Mouse (Mus musculus) MEL (cell line): ENCODE data around the gene Masp2. TPM values are rescaled to one million over a fixed set of nuclear protein-coding genes. Genes with fewer than 3 reads are reported as not detected.

Experiments
- DNase-seq: peaks from one replicate; pipeline ENCODE4 v3.0.0; 2011; ENCODE audit warnings: low read depth, low spot score
- H3K27ac ChIP-seq: 2 replicates; pipeline ENCODE4 v1.5.1; 2012; ENCODE audit warnings: low read depth, mild to moderate bottlenecking, control low read depth, low read length, moderate library complexity; ENCODE audit not compliant: control insufficient read depth
- H3K27me3 ChIP-seq, 2 experiments: fragments of 150-350 bp in 1 of 2; sonication (generic) in 1 of 2; 2 replicates each; pipeline ENCODE4 v1.6.1; 2012; ENCODE audit warnings: low read length in 2 of 2, mild to moderate bottlenecking in 2 of 2, improper control_type of control experiment in 1 of 2, moderate library complexity in 1 of 2; ENCODE audit not compliant: insufficient read depth in 2 of 2, control insufficient read depth in 1 of 2
- H3K36me3 ChIP-seq, 2 experiments: 2 replicates each; pipeline ENCODE4 v1.6.1; 2012 to 2014; ENCODE audit warnings: low read length in 2 of 2, improper control_type of control experiment in 1 of 2, inconsistent platforms in 1 of 2, mild to moderate bottlenecking in 1 of 2; ENCODE audit not compliant: insufficient read depth in 2 of 2, control insufficient read depth in 1 of 2
- H3K4me1 ChIP-seq, 2 experiments: fragments of 150-350 bp in 1 of 2; sonication (generic) in 1 of 2; 2 replicates each; pipeline ENCODE4 v1.6.1; 2012; ENCODE audit warnings: low read length in 2 of 2, improper control_type of control experiment in 1 of 2, mild to moderate bottlenecking in 1 of 2; ENCODE audit not compliant: insufficient read depth in 2 of 2, control insufficient read depth in 1 of 2
- H3K4me3 ChIP-seq, 2 experiments: fragments of 150-350 bp in 1 of 2; sonication (generic) in 1 of 2; 2 replicates each; pipeline ENCODE4 v1.5.1; 2012; ENCODE audit warnings: low read depth in 2 of 2, low read length in 2 of 2, mild to moderate bottlenecking in 2 of 2, moderate library complexity in 2 of 2, control low read depth in 1 of 2, improper control_type of control experiment in 1 of 2; ENCODE audit not compliant: control insufficient read depth in 1 of 2, insufficient read depth in 1 of 2
- H3K79me2 ChIP-seq: 2 replicates; pipeline ENCODE4 v1.6.1; 2012; ENCODE audit warnings: mild to moderate bottlenecking, low read length, moderate library complexity; ENCODE audit not compliant: control insufficient read depth, poor library complexity, insufficient read depth
- H3K9ac ChIP-seq: 2 replicates; pipeline ENCODE4 v1.6.1; 2012; ENCODE audit warnings: low read depth, mild to moderate bottlenecking, control low read depth, low read length, moderate library complexity; ENCODE audit not compliant: control insufficient read depth, poor library complexity, severe bottlenecking
- H3K9me3 ChIP-seq: fragments of 150-350 bp; sonication (generic); replicated peaks from 2 replicates; pipeline ENCODE4 v1.6.1; 2012; ENCODE audit warnings: mild to moderate bottlenecking, low read length, improper control_type of control experiment, moderate library complexity; ENCODE audit not compliant: insufficient read depth
- BHLHE40 ChIP-seq: IDR thresholded peaks from 2 replicates; pipeline ENCODE4 v1.6.1; 2012; ENCODE audit warnings: low read depth, mild to moderate bottlenecking, inconsistent platforms, low read length, improper control_type of control experiment, borderline replicate concordance
- CHD1 ChIP-seq: IDR thresholded peaks from 2 replicates; pipeline ENCODE4 v1.6.1; 2012; ENCODE audit warnings: low read depth, mild to moderate bottlenecking, inconsistent platforms, low read length, improper control_type of control experiment
- E2F4 ChIP-seq: IDR thresholded peaks from 2 replicates; pipeline ENCODE4 v1.6.1; 2011; ENCODE audit warnings: low read depth, low read length, improper control_type of control experiment, borderline replicate concordance
- ELF1 ChIP-seq: IDR thresholded peaks from 2 replicates; pipeline ENCODE4 v1.6.1; 2014; ENCODE audit warnings: low read depth, mild to moderate bottlenecking, inconsistent platforms, low read length, improper control_type of control experiment, moderate library complexity
- ETS1 ChIP-seq: IDR thresholded peaks from 2 replicates; pipeline ENCODE4 v1.6.1; 2012; ENCODE audit warnings: low read depth, mild to moderate bottlenecking, inconsistent platforms, low read length, improper control_type of control experiment, moderate library complexity
- GATA1 ChIP-seq: IDR thresholded peaks from 2 replicates; pipeline ENCODE4 v1.6.1; 2011; ENCODE audit warnings: low read depth, low read length, improper control_type of control experiment
- HCFC1 ChIP-seq: IDR thresholded peaks from 2 replicates; pipeline ENCODE4 v1.6.1; 2012; ENCODE audit warnings: low read depth, mild to moderate bottlenecking, inconsistent platforms, low read length, improper control_type of control experiment, moderate library complexity
- JUND ChIP-seq: IDR thresholded peaks from 2 replicates; pipeline ENCODE4 v1.6.1; 2011; ENCODE audit warnings: low read depth, mild to moderate bottlenecking, improper control_type of control experiment, low read length
- MAFK ChIP-seq: IDR thresholded peaks from 2 replicates; pipeline ENCODE4 v1.6.1; 2011; ENCODE audit warnings: low read depth, mild to moderate bottlenecking, low read length, improper control_type of control experiment, borderline replicate concordance
- MAX ChIP-seq: IDR thresholded peaks from 2 replicates; pipeline ENCODE4 v1.6.1; 2011; ENCODE audit warnings: low read length, improper control_type of control experiment
- MAZ ChIP-seq: IDR thresholded peaks from 2 replicates; pipeline ENCODE4 v1.6.1; 2012; ENCODE audit warnings: low read depth, mild to moderate bottlenecking, inconsistent platforms, low read length, improper control_type of control experiment
- MEF2A ChIP-seq: IDR thresholded peaks from 2 replicates; pipeline ENCODE4 v1.6.1; 2014; ENCODE audit warnings: low read depth, mild to moderate bottlenecking, inconsistent platforms, low read length, improper control_type of control experiment; ENCODE audit not compliant: poor library complexity, insufficient replicate concordance, severe bottlenecking; ENCODE audit errors: extremely low read depth
- MXI1 ChIP-seq: IDR thresholded peaks from 2 replicates; pipeline ENCODE4 v1.6.1; 2011; ENCODE audit warnings: mild to moderate bottlenecking, low read depth, low read length, improper control_type of control experiment
- NRF1 ChIP-seq: IDR thresholded peaks from 2 replicates; pipeline ENCODE4 v1.6.1; 2014; ENCODE audit warnings: low read depth, mild to moderate bottlenecking, inconsistent platforms, low read length, improper control_type of control experiment, moderate library complexity; ENCODE audit not compliant: poor library complexity, insufficient read depth, severe bottlenecking
- POLR2A ChIP-seq, 2 experiments: IDR thresholded peaks; 2 replicates each; pipeline ENCODE4 v1.6.1; 2011 to 2012; ENCODE audit warnings: low read length in 2 of 2, mild to moderate bottlenecking in 2 of 2, control low read depth in 1 of 2, improper control_type of control experiment in 1 of 2, low read depth in 1 of 2, moderate library complexity in 1 of 2; ENCODE audit not compliant: control insufficient read depth in 1 of 2, insufficient read depth in 1 of 2, poor library complexity in 1 of 2
- POLR2AphosphoS2 ChIP-seq: IDR thresholded peaks from 2 replicates; pipeline ENCODE4 v1.6.1; 2011; ENCODE audit warnings: low read length, improper control_type of control experiment
- SIN3A ChIP-seq: IDR thresholded peaks from 2 replicates; pipeline ENCODE4 v1.6.1; 2012; ENCODE audit warnings: low read length, improper control_type of control experiment, inconsistent platforms
- TAL1 ChIP-seq: IDR thresholded peaks from 2 replicates; pipeline ENCODE4 v1.6.1; 2012; ENCODE audit warnings: mild to moderate bottlenecking, inconsistent platforms, low read length, moderate library complexity, mixed read lengths
- TBP ChIP-seq: IDR thresholded peaks from 2 replicates; pipeline ENCODE4 v1.8.0; 2011; ENCODE audit warnings: low read depth, low read length, improper control_type of control experiment
- TCF12 ChIP-seq: IDR thresholded peaks from 2 replicates; pipeline ENCODE4 v1.6.1; 2014; ENCODE audit warnings: low read depth, mild to moderate bottlenecking, inconsistent platforms, low read length, improper control_type of control experiment, moderate library complexity
- USF2 ChIP-seq, 2 experiments: IDR thresholded peaks; 2 replicates each; pipeline ENCODE4 v1.6.1; 2011 to 2012; ENCODE audit warnings: improper control_type of control experiment in 2 of 2, low read length in 2 of 2, borderline replicate concordance in 1 of 2, inconsistent platforms in 1 of 2, low read depth in 1 of 2, mild to moderate bottlenecking in 1 of 2; ENCODE audit not compliant: insufficient read depth in 1 of 2
- ZNF384 ChIP-seq: IDR thresholded peaks from 2 replicates; pipeline ENCODE4 v1.6.1; 2012; ENCODE audit warnings: low read depth, mild to moderate bottlenecking, inconsistent platforms, low read length, improper control_type of control experiment
- polyA plus RNA-seq, 2 experiments: library from polyadenylated mRNA; stranded (reverse) in 1 of 2; unstranded in 1 of 2; fragments of >175 nt in 1 of 2; fragments of >200 nt in 1 of 2; gene quantifications; 2 replicates each; pipeline versions ENCODE4 v1.2.1 to v1.2.4; 2012; ENCODE audit warnings: low replicate concordance in 2 of 2, low read depth in 1 of 2; ENCODE audit not compliant: insufficient read length in 2 of 2, insufficient read depth in 1 of 2, missing spikeins in 1 of 2
- total RNA-seq: library from RNA; depleted of rRNA; stranded (reverse); fragments of 300-350 nt; gene quantifications from 2 replicates; pipeline ENCODE4 v1.2.3, GENCODE M21; 2012; rRNA removed

Gene Masp2
- total RNA-seq, result 0.75 and 1.4 TPM in 2 replicates
- under 1 TPM in 1 of 2 experiments, not detected in 1; 0.38 TPM for polyA plus RNA-seq

- no peaks in the 10 kb centered on the region for H3K9me3 ChIP-seq
- no peak within 1 kb of the TSS for H3K27ac ChIP-seq
- no peaks in the 10 kb centered on the region for H3K27me3 ChIP-seq
- no peak for TF ChIP-seq MAFK
- no peak for TF ChIP-seq MXI1
- no peak for TF ChIP-seq POLR2AphosphoS2
- TF ChIP-seq ELF1, result no peak
- no peak for TF ChIP-seq MAZ
- TF ChIP-seq CHD1, result no peak
- no peak for TF ChIP-seq JUND
- no peak for TF ChIP-seq ZNF384
- no peak for DNase-seq
- 0 out of 4 replicates have a peak, but pooled peaks cover 0 to 3% of the 10 kb centered on the region in 2 experiments for H3K4me1 ChIP-seq
- no peak within 1 kb of the TSS for H3K4me3 ChIP-seq
- no peaks in the 10 kb centered on the region for H3K36me3 ChIP-seq
- H3K9ac ChIP-seq, result no peak within 1 kb of the TSS
- H3K79me2 ChIP-seq, result no peaks in the 10 kb centered on the region
Observed at GRCm38 (mm10) chr4:148602357-148603120, at the start of gene Masp2. Gene Masp2, plus strand, starts transcription at chr4:148602554.

- TF ChIP-seq MEF2A, result no peak
- TF ChIP-seq MAX, result 0 out of 2 replicates have a peak, but pooled peaks have one; percentile 11
- Histone ChIP-seq H3K27me3 (no peaks in the 10 kb centered on the region), H3K9ac (peak overlapping the region; percentile 58), H3K36me3 (peaks cover 8 to 9% of the 10 kb centered on the region in 2 experiments), H3K27ac (peak overlapping the region; percentile 15; the same call in 1 of the 2 replicates), H3K9me3 (no peaks in the 10 kb centered on the region), H3K4me3 (peak overlapping the region; percentile 55 to 83), H3K79me2 (peaks cover 8% of the 10 kb centered on the region), H3K4me1 (peaks cover 0 to 9% of the 10 kb centered on the region in 2 experiments; a peak in 2 of 4 replicates)
- DNase-seq, result no peak
Observed at GRCm38 (mm10) chr4:148557766-148558165, 44.6 kb upstream of the Masp2 start.

- H3K4me1 ChIP-seq, result peaks cover 0 to 9% of the 10 kb centered on the region in 2 experiments; a peak in 2 of 4 replicates
- DNase-seq, result peak; percentile 88
- no peaks in the 10 kb centered on the region for H3K9me3 ChIP-seq
- H3K79me2 ChIP-seq, result peaks cover 8% of the 10 kb centered on the region
- H3K27ac ChIP-seq, result peak within 1 kb of the TSS; percentile 88
- peak within 1 kb of the TSS; percentile 63 to 83 for H3K4me3 ChIP-seq
- H3K9ac ChIP-seq, result peak within 1 kb of the TSS; percentile 96
- H3K27me3 ChIP-seq, result no peaks in the 10 kb centered on the region
- peaks cover 8 to 11% of the 10 kb centered on the region in 2 experiments for H3K36me3 ChIP-seq
- no peak for TF ChIP-seq GATA1
- no peak for TF ChIP-seq BHLHE40
- peak; percentile 43; the same call in 1 of the 2 replicates for TF ChIP-seq TCF12
- TF ChIP-seq MXI1, result peak; percentile 48; the same call in 1 of the 2 replicates
- peak; percentile 48 to 79; a peak in 3 of 4 replicates for TF ChIP-seq POLR2A (IDR thresholded peaks at IDR 0.05; ENCODE audit: control insufficient read depth in 1 of 2, insufficient read depth in 1 of 2, low read depth in 1 of 2, low read length in 2 of 2, poor library complexity in 1 of 2)
- TF ChIP-seq E2F4, result peak; percentile 58; the same call in 1 of the 2 replicates
- no peak for TF ChIP-seq CHD1
- peak; percentile 61; the same call in 1 of the 2 replicates for TF ChIP-seq TBP
- TF ChIP-seq USF2 (IDR thresholded peaks at IDR 0.05; ENCODE audit: borderline replicate concordance in 1 of 2, insufficient read depth in 1 of 2, low read depth in 1 of 2, low read length in 2 of 2), result no peak
- no peak for TF ChIP-seq TAL1
- TF ChIP-seq MAX, result peak; percentile 97
- 0 out of 2 replicates have a peak, but pooled peaks have one; percentile 39 for TF ChIP-seq ETS1
- TF ChIP-seq SIN3A, result no peak; the same call in 1 of the 2 replicates
- TF ChIP-seq POLR2AphosphoS2, result no peak
- TF ChIP-seq NRF1, result peak; percentile 74
- TF ChIP-seq HCFC1, result peak; percentile 78
Observed at GRCm38 (mm10) chr4:148558297-148559000, 43.9 kb upstream of the Masp2 start, which contains the start of gene Exosc10. Gene Exosc10, plus strand, starts transcription at chr4:148558429.
